Mouse (Mus musculus) intestine, embryonic 14.5 days (tissue): ENCODE measurements around the gene Mtap. TPM values are rescaled to one million over a fixed set of nuclear protein-coding genes. Genes with fewer than 3 reads are reported as not detected.

Source experiments
- ATAC-seq: fragments of 200-750 bp; cut with Nextera tagmentation; replicated peaks from 2 replicates; pipeline ENCODE4 v1.8.0; 2017; ENCODE audit warnings: low read depth, moderate number of reproducible peaks, moderate TSS enrichment, moderate library complexity; ENCODE audit not compliant: low FRiP score, low TSS enrichment
- DNase-seq: peaks from one replicate; pipeline ENCODE4 v3.0.0-alpha.2; 2018; ENCODE audit warnings: low spot score
- H3K27ac ChIP-seq: fragments of 300-500 bp; sonication (generic); 2 replicates; pipeline ENCODE4 v1.5.1; 2014; ENCODE audit warnings: low read depth, mild to moderate bottlenecking, control low read depth
- H3K27me3 ChIP-seq: fragments of 300-500 bp; sonication (generic); replicated peaks from 2 replicates; pipeline ENCODE4 v1.6.1; 2014; ENCODE audit warnings: low read length, control low read depth; ENCODE audit not compliant: control insufficient read depth, insufficient read depth
- H3K36me3 ChIP-seq: fragments of 300-500 bp; sonication (generic); 2 replicates; pipeline ENCODE4 v1.6.1; 2014; ENCODE audit warnings: low read length, control low read depth; ENCODE audit not compliant: control insufficient read depth, insufficient read depth
- H3K4me1 ChIP-seq: fragments of 300-500 bp; sonication (generic); replicated peaks from 2 replicates; pipeline ENCODE4 v1.6.1; 2014; ENCODE audit warnings: low read length, control low read depth, mixed read lengths; ENCODE audit not compliant: control insufficient read depth, insufficient read depth
- H3K4me2 ChIP-seq: fragments of 300-500 bp; sonication (generic); 2 replicates; pipeline ENCODE4 v1.6.1; 2014; ENCODE audit warnings: low read length
- H3K4me3 ChIP-seq: fragments of 300-500 bp; sonication (generic); 2 replicates; pipeline ENCODE4 v1.5.1; 2014; ENCODE audit warnings: low read depth, low read length, control low read depth, mixed read lengths
- H3K9ac ChIP-seq: fragments of 300-500 bp; sonication (generic); 2 replicates; pipeline ENCODE4 v1.6.1; 2014; ENCODE audit warnings: mild to moderate bottlenecking, low read length
- H3K9me3 ChIP-seq: fragments of 300-500 bp; sonication (generic); 2 replicates; pipeline ENCODE4 v1.6.1; 2016; ENCODE audit warnings: low read length, control low read depth; ENCODE audit not compliant: control insufficient read depth
- WGBS: fragments of 180-500 bp; shearing (Covaris S2); extraction: QIAGEN DNeasy Blood & Tissue Kit; methylation state at CpG from one replicate; pipeline ENCODE4 v1.1.7; 2014; 5-methylcytosine and 5-hydroxymethylcytosine counted together
- polyA plus RNA-seq: library from polyadenylated mRNA; unstranded; fragments of >200 nt; fragmentation: Nextera tagmentation; extraction: Ambion mirVana; gene quantifications from 2 replicates; pipeline ENCODE4 v1.2.1, GENCODE M21; 2014

The Mtap gene
- polyA plus RNA-seq, 1 experiment from 2014 or later = 69.7 TPM

- no peaks in the 10 kb centered on the region for H3K4me1 ChIP-seq
- H3K36me3 ChIP-seq = peaks cover 79% of the 10 kb centered on the region
- no peaks in the 10 kb centered on the region for H3K9me3 ChIP-seq
- H3K27ac ChIP-seq = no peak overlapping the region
- H3K9ac ChIP-seq = no peak overlapping the region
- no peaks in the 10 kb centered on the region for H3K27me3 ChIP-seq
- no peak overlapping the region for H3K4me3 ChIP-seq
- H3K4me2 ChIP-seq = no peak overlapping the region
- DNase-seq (no peak), ATAC-seq (no peak)
- 92% methylated on average over 6 of the region's 6 CpGs for WGBS
These were observed 34.0 kb downstream of the Mtap start for GRCm38 (mm10) chr4:89170931-89171330.

- Histone ChIP-seq H3K4me3 (no peak overlapping the region), H3K9ac (no peak overlapping the region), H3K27ac (no peak overlapping the region), H3K4me1 (no peaks in the 10 kb centered on the region), H3K9me3 (no peaks in the 10 kb centered on the region), H3K4me2 (no peak overlapping the region), H3K27me3 (no peaks in the 10 kb centered on the region), H3K36me3 (peaks cover 77% of the 10 kb centered on the region)
- 92% methylated on average over 14 of the region's 14 CpGs for WGBS
- no peak for ATAC-seq
- DNase-seq = no peak
These were observed 36.1 kb downstream of the Mtap start for GRCm38 (mm10) chr4:89172873-89173605.

GRCm38 (mm10) chr4:89177514-89178307 lies 40.8 kb downstream of the Mtap start:
- Histone ChIP-seq H3K9ac (no peak overlapping the region), H3K27ac (no peak overlapping the region), H3K9me3 (no peaks in the 10 kb centered on the region), H3K4me2 (no peak overlapping the region), H3K4me1 (no peaks in the 10 kb centered on the region), H3K4me3 (no peak overlapping the region), H3K36me3 (peaks cover 74% of the 10 kb centered on the region), H3K27me3 (no peaks in the 10 kb centered on the region)
- ATAC-seq = no peak
- 68% methylated on average over 6 of the region's 6 CpGs for WGBS
- DNase-seq = no peak

- no peak overlapping the region for H3K9ac ChIP-seq
- DNase-seq = no peak
- H3K4me1 ChIP-seq = no peaks in the 10 kb centered on the region
- no peaks in the 10 kb centered on the region for H3K27me3 ChIP-seq
- H3K4me2 ChIP-seq = no peak overlapping the region
- no peak overlapping the region for H3K4me3 ChIP-seq
- WGBS = 96% methylated on average over 5 of the region's 5 CpGs
- no peak overlapping the region for H3K27ac ChIP-seq
- no peak for ATAC-seq
- H3K9me3 ChIP-seq = no peaks in the 10 kb centered on the region
- H3K36me3 ChIP-seq = peaks cover 54% of the 10 kb centered on the region
These were observed 43.2 kb downstream of the Mtap start for GRCm38 (mm10) chr4:89180121-89180520.

GRCm38 (mm10) chr4:89181656-89182055 lies 44.7 kb downstream of the Mtap start:
- no peaks in the 10 kb centered on the region for H3K9me3 ChIP-seq
- H3K9ac ChIP-seq = no peak overlapping the region
- no peak overlapping the region for H3K4me3 ChIP-seq
- no peaks in the 10 kb centered on the region for H3K27me3 ChIP-seq
- H3K27ac ChIP-seq = no peak overlapping the region
- H3K36me3 ChIP-seq = peaks cover 38% of the 10 kb centered on the region
- H3K4me1 ChIP-seq = no peaks in the 10 kb centered on the region
- WGBS = 94% methylated on average over 2 of the region's 2 CpGs
- no peak overlapping the region for H3K4me2 ChIP-seq
- ATAC-seq = no peak
- no peak for DNase-seq

GRCm38 (mm10) chr4:89182486-89182885 lies 45.6 kb downstream of the Mtap start:
- Histone ChIP-seq H3K36me3 (peaks cover 33% of the 10 kb centered on the region), H3K4me3 (no peak overlapping the region)
- ATAC-seq = no peak

GRCm38 (mm10) chr4:89195481-89195880 lies 58.6 kb downstream of the Mtap start:
- H3K4me1 ChIP-seq = no peaks in the 10 kb centered on the region
- ATAC-seq (no peak), DNase-seq (no peak)
- no peak overlapping the region for H3K4me3 ChIP-seq
- no peaks in the 10 kb centered on the region for H3K27me3 ChIP-seq
- H3K9ac ChIP-seq = no peak overlapping the region
- H3K9me3 ChIP-seq = no peaks in the 10 kb centered on the region
- H3K36me3 ChIP-seq = no peaks in the 10 kb centered on the region
- no peak overlapping the region for H3K27ac ChIP-seq
- 85% methylated on average over 4 of the region's 4 CpGs for WGBS
- H3K4me2 ChIP-seq = no peak overlapping the region

More at GRCm38 (mm10) chr4:89182486-89182885, 45.6 kb downstream of the Mtap start:
- Histone ChIP-seq H3K27me3 (no peaks in the 10 kb centered on the region), H3K9me3 (no peaks in the 10 kb centered on the region), H3K9ac (no peak overlapping the region), H3K27ac (no peak overlapping the region), H3K4me2 (no peak overlapping the region), H3K4me1 (no peaks in the 10 kb centered on the region)
- WGBS = 98% methylated on average over 3 of the region's 3 CpGs
- no peak for DNase-seq

- H3K4me1 ChIP-seq = no peaks in the 10 kb centered on the region
- no peak overlapping the region for H3K4me3 ChIP-seq
- H3K9ac ChIP-seq = no peak overlapping the region
- DNase-seq = no peak
- no peaks in the 10 kb centered on the region for H3K36me3 ChIP-seq
- H3K27me3 ChIP-seq = no peaks in the 10 kb centered on the region
- H3K4me2 ChIP-seq = no peak overlapping the region
- no peaks in the 10 kb centered on the region for H3K9me3 ChIP-seq
- no peak for ATAC-seq
- no peak overlapping the region for H3K27ac ChIP-seq
These were observed 60.2 kb downstream of the Mtap start for GRCm38 (mm10) chr4:89197128-89197527.
